Mouse (Mus musculus): ENCODE results near the gene Dync1h1. TPM values are rescaled to one million over a fixed set of nuclear protein-coding genes. Genes with fewer than 3 reads are reported as not detected.

The Dync1h1 gene
- polyA plus RNA-seq, 1 experiment from 2014 or later: 26.3 TPM

DNA sequence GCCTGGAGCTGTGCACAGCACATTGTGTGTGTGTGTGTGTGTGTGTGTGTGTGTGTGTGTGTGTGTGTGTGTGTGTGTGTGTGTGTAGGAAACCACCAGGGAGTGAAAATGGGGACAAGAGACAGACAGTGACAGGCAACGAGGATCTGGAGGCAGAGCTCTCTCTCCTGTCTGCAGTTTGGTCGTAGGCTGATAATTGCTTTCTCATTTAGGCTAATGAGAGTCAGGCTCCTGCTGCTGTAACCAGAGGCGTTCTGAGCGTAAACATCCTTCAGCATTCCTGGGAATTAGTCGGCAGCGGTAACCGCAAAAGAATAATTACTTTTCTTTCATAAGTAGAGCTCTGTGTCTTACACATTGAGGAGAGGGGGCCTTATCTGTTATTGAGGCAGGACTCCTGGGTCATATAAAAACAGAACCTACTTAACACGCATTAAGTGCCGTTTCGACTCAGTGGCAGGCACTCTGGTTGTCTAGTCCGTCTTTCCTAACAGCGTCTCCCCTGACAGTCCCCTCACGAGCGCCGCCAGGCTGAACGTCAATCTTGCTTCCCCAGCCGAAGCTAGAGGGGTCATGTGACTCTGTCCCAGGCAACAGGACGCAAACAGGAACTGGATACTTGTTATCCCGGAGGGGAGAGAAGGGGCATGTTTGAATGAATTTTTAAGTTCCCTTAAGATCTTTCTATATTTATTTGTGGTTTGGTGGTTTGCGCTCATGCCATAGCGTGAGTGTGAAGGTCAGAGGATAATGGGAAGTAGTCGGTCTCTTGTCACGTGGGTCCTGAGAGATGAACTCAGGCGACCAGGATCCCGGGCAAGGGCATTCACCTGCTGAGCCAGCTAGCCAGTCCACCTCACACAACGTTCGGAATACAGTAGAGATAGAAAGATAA is 105.3 kb downstream of the Dync1h1 start:
- Histone ChIP-seq H3K9me3 (replicated peaks) (no peaks in the 10 kb centered on the region), H3K4me2 (peak overlapping the region; percentile 65), H3K4me1 (replicated peaks) (peaks cover 17% of the 10 kb centered on the region), H3K27ac (peak overlapping the region; percentile 48), H3K4me3 (peak overlapping the region; percentile 54), H3K27me3 (no peaks in the 10 kb centered on the region), H3K9ac (peak overlapping the region; percentile 51), H3K36me3 (no peaks in the 10 kb centered on the region)
- 1% methylated on average over 27 of the region's 27 CpGs for WGBS
- ATAC-seq (replicated peaks; ENCODE audit: insufficient number of reproducible peaks, insufficient read depth, low FRiP score, low read depth): peak; percentile 48; the same call in 1 of the 2 replicates

DNA sequence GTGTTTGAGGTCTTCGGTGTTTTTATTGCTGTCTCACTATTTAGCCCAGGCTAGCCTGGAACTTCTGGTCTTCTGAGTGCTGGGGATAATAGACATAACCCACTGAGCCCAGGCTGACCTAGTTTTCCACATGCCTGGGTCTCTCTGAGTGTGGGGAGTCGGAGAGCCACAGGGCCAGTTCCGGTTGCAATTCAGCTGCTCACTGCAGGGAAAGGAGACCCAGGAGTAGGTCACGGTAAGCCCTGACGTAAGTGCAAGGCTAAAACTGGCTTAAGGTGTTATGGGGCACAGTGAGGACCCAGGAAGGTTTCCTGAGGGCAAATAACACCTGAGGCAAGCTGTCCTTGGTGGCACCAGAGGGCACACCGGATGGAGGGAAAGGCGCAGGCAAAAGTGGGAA is 106.2 kb downstream of the Dync1h1 start:
- 89% methylated on average over 7 of the region's 7 CpGs for WGBS
- H3K4me1 ChIP-seq (replicated peaks): peaks cover 14% of the 10 kb centered on the region
- H3K27me3 ChIP-seq: no peaks in the 10 kb centered on the region
- H3K9me3 ChIP-seq (replicated peaks): no peaks in the 10 kb centered on the region
- no peak overlapping the region for H3K27ac ChIP-seq
- no peak for ATAC-seq (replicated peaks; ENCODE audit: insufficient number of reproducible peaks, insufficient read depth, low FRiP score, low read depth)
- H3K4me3 ChIP-seq: no peak overlapping the region
- peak overlapping the region; percentile 65 for H3K4me2 ChIP-seq
- no peaks in the 10 kb centered on the region for H3K36me3 ChIP-seq
- H3K9ac ChIP-seq: no peak overlapping the region

DNA sequence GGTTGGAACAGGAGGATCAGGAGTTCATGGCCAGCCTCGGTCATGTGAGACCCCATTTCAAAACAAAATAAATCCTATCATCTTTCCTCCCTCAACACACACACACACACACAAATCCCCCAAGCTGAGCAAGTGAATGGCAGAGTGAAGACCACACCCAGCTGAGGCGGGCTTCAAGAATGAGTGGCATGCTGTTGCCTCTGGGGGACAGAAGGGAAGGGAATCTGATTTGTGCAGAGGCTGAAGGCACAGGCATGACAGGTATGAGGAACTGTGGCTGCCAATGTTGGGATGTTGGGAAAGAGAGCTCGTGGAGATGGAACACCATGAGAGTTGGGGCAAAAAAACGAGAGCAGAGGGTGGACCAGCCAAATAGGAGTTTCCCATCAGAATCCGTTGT is 110.0 kb downstream of the Dync1h1 start:
- H3K9me3 ChIP-seq (replicated peaks): no peaks in the 10 kb centered on the region
- H3K27me3 ChIP-seq: no peaks in the 10 kb centered on the region
- no peaks in the 10 kb centered on the region for H3K36me3 ChIP-seq
- peaks cover 6% of the 10 kb centered on the region for H3K4me1 ChIP-seq (replicated peaks)
- no peak for ATAC-seq (replicated peaks; ENCODE audit: insufficient number of reproducible peaks, insufficient read depth, low FRiP score, low read depth)
- no peak overlapping the region for H3K9ac ChIP-seq
- H3K4me2 ChIP-seq: no peak overlapping the region
- no peak overlapping the region for H3K27ac ChIP-seq
- WGBS: 55% methylated on average over 5 of the region's 5 CpGs
- H3K4me3 ChIP-seq: no peak overlapping the region

DNA sequence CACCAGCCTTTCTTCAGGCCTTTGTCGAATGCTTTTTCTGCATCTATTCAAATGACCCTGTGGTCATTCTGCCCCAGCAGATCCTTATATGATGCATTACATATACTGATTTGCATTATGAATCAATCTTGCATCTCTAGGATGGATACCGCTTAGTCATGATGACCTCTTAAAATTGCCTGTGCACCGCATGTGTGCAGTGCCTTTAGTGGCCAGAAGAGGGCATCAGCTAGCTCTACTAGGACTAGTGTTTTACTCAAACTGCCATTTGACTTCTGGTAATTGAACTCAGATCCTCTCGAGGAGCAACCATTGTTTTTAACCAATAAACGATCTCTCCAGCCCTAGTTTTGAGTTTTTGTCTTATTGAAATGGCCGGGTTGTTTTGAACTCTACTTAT is 112.5 kb downstream of the Dync1h1 start:
- no peaks in the 10 kb centered on the region for H3K36me3 ChIP-seq
- H3K27me3 ChIP-seq: no peaks in the 10 kb centered on the region
- H3K4me1 ChIP-seq (replicated peaks): no peaks in the 10 kb centered on the region
- 93% methylated on average over 6 of the region's 6 CpGs for WGBS
- no peak overlapping the region for H3K27ac ChIP-seq
- H3K4me2 ChIP-seq: no peak overlapping the region
- no peak for ATAC-seq (replicated peaks; ENCODE audit: insufficient number of reproducible peaks, insufficient read depth, low FRiP score, low read depth)
- H3K9ac ChIP-seq: no peak overlapping the region
- H3K4me3 ChIP-seq: no peak overlapping the region
- no peaks in the 10 kb centered on the region for H3K9me3 ChIP-seq (replicated peaks)

DNA sequence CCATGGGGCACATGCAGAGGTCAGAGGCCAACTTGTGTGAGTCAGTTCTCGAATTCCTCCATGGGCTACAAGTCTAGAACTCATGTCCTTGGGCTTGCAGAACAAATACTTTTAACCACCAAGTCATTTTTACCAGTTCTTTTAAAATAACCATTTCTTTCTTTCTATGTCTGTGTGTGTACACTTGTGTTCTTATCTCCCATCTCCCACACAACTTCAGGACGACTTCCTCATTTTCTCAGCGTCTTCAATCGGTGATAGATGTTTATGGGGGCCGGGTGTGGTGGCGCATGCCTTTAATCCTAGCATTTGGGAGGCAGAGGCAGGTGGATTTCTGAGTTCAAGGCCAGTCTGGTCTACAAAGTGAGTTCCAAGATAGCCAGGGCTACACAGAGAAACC is 113.0 kb downstream of the Dync1h1 start:
- Histone ChIP-seq H3K9me3 (replicated peaks) (no peaks in the 10 kb centered on the region), H3K9ac (no peak overlapping the region), H3K4me3 (no peak overlapping the region), H3K27me3 (peaks cover 1% of the 10 kb centered on the region), H3K27ac (no peak overlapping the region), H3K4me2 (no peak overlapping the region), H3K36me3 (no peaks in the 10 kb centered on the region), H3K4me1 (replicated peaks) (no peaks in the 10 kb centered on the region)
- no peak for ATAC-seq (replicated peaks; ENCODE audit: insufficient number of reproducible peaks, insufficient read depth, low FRiP score, low read depth)
- 79% methylated on average over 6 of the region's 6 CpGs for WGBS

DNA sequence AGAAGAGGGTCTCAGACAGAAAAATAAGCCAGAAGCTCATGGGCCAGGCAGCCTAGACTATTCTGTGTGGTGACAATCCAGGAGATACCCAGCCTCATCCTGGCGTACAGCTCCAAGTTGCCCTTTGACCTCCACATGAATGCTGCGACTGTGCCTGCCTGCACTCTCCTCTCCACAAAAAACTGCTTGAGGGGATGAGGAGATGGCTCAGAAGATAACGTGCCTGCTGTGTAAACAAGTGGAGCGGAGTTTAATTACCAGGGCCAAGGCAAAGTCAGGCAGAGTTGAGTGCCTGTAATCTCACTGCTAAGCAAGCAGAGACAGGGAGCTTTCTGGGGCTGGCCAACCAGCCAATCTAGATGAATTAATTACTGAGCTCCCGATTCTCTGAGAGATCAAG is 114.8 kb downstream of the Dync1h1 start:
- Histone ChIP-seq H3K9me3 (replicated peaks) (no peaks in the 10 kb centered on the region), H3K9ac (no peak overlapping the region), H3K4me2 (no peak overlapping the region), H3K27ac (no peak overlapping the region), H3K27me3 (peaks cover 11% of the 10 kb centered on the region), H3K4me1 (replicated peaks) (no peaks in the 10 kb centered on the region), H3K36me3 (no peaks in the 10 kb centered on the region), H3K4me3 (no peak overlapping the region)
- no peak for ATAC-seq (replicated peaks; ENCODE audit: insufficient number of reproducible peaks, insufficient read depth, low FRiP score, low read depth)
- 21% methylated on average over 5 of the region's 5 CpGs for WGBS

Small RNA genes lying within 50 kb of the gene (microRNA-seq; reads per million reads assigned to microRNA genes)
- gene Gm27299: not detected

Other genes starting within 250 kb of the Dync1h1 start
- gene Ppp2r5c, start 154.3 kb upstream of the Dync1h1 start, polyA plus RNA-seq (2015; fragmentation: Nextera tagmentation; extraction: Ambion mirVana): 117 and 124 TPM in 2 replicates
- not detected in 2 replicates for gene 1700001K19Rik, start 81.2 kb downstream of the Dync1h1 start, polyA plus RNA-seq (2015; fragmentation: Nextera tagmentation; extraction: Ambion mirVana)
- 595 and 603 TPM in 2 replicates for gene Hsp90aa1, start 101.3 kb downstream of the Dync1h1 start, polyA plus RNA-seq (2015; fragmentation: Nextera tagmentation; extraction: Ambion mirVana)
- gene Wdr20, start 136.5 kb downstream of the Dync1h1 start, polyA plus RNA-seq (2015; fragmentation: Nextera tagmentation; extraction: Ambion mirVana): 14.7 and 17.8 TPM in 2 replicates
- 3.0 and 4.0 TPM in 2 replicates for gene Mok, start 239.5 kb downstream of the Dync1h1 start, polyA plus RNA-seq (2015; fragmentation: Nextera tagmentation; extraction: Ambion mirVana)
- 4.5 and 5.9 TPM in 2 replicates for gene Zfp839, start 248.8 kb downstream of the Dync1h1 start, polyA plus RNA-seq (2015; fragmentation: Nextera tagmentation; extraction: Ambion mirVana)

Measured in heart, embryonic 15.5 days (tissue).